Comparison of ENCODE assay signal across 8 mouse cellular contexts in the genomic region with DNA sequence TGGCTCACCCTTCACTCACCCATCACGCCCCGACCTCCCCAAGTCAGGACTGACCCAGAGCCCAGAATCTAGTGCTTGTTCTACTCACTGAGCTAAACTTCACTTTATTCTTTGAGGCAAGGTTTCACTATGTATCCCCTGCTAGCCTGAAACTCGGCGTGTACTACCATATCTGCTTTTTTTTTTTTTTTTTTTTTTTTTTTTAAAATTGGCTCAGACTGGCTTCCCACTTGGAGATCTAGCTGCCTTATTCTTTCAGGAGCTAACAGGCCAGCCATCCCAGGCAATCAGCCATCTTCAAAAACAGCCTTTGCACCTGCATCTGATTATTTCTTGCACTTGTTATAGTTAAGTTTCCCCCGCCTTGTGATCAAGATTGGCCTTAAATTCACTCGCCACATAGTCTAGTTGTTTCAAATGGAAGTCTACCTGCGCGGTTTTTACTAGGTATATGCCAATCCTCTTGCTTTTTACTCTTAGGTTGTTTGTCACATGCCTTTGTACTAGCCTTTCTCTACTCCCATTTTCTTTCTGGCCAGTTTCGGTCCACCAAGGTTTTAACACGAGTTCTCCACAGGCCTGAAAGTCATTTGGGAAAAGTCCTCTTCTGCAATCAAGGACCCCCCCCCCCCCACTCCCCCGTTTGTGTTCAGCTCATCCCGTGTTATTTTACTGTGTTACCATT. TPM values are rescaled to one million over a fixed set of nuclear protein-coding genes. Genes with fewer than 3 reads are reported as not detected.
A peak's percentile ranks its signal among the peaks of the same experiment; 100 is the strongest.
DNase-seq lines count a peak whose midpoint lies in the region; ATAC-seq and TF ChIP-seq lines count a peak whose summit lies in the region.

No protein-coding gene starts in this region.

- no peak overlapping the region; the same call in 1 of the 2 replicates for H3K27ac ChIP-seq in heart, adult 2 months
- no peak overlapping the region for H3K27ac ChIP-seq in CH12.LX (ENCODE audit: insufficient read depth, low read depth)
- peak overlapping the region; percentile 7; the same call in 1 of the 2 replicates for H3K27ac ChIP-seq in embryonic fibroblast, embryonic 13.5 days (ENCODE audit: insufficient read depth, low read length)
- H3K27ac ChIP-seq in liver, embryonic 11.5 days (ENCODE audit: low read depth, low read length): peak overlapping the region; percentile 69; the same call in 1 of the 2 replicates

- H3K4me2 ChIP-seq in CH12.LX (ENCODE audit: insufficient read depth, low read depth, poor library complexity, severe bottlenecking): peak overlapping the region; percentile 92
- peak overlapping the region; percentile 63 for H3K4me2 ChIP-seq in liver, embryonic 11.5 days

- no peak for TF ChIP-seq POLR2A in heart, adult 2 months (IDR thresholded peaks at IDR 0.05; ENCODE audit: insufficient read depth, low read depth, low read length)
- TF ChIP-seq POLR2A in CH12.LX (IDR thresholded peaks at IDR 0.05; ENCODE audit: low read depth, low read length): no peak
- no peak for TF ChIP-seq POLR2A in embryonic fibroblast, embryonic 13.5 days (IDR thresholded peaks at IDR 0.05; ENCODE audit: low read depth, low read length)

- in situ Hi-C loops in CH12.LX (cut with MboI; ENCODE audit: low pct_ligation_motif_present, low pct_unique_long_range_greater_than_20kb, low sequenced_read_pairs): no loop called here

- dilution Hi-C loops in CH12.LX (cut with MboI; ENCODE audit: extremely low pct_ligation_motif_present, extremely low pct_unique_long_range_greater_than_20kb, low sequenced_read_pairs): no loop called here

- ATAC-seq in liver, embryonic 11.5 days (replicated peaks; ENCODE audit: low FRiP score): no peak

- 18% methylated on average over 12 of the region's 12 CpGs for WGBS in heart, adult 2 months
- 26% methylated on average over 12 of the region's 12 CpGs for WGBS in liver, embryonic 11.5 days

- H3K9ac ChIP-seq in heart, adult 2 months (ENCODE audit: low read depth, low read length): peak overlapping the region; percentile 35; the same call in 1 of the 2 replicates
- peak overlapping the region; percentile 58 for H3K9ac ChIP-seq in CH12.LX (ENCODE audit: insufficient read depth, low read depth)
- H3K9ac ChIP-seq in liver, embryonic 11.5 days (ENCODE audit: low read depth, low read length): peak overlapping the region; percentile 73

- no peaks in the 10 kb centered on the region for H3K27me3 ChIP-seq in heart, adult 2 months (ENCODE audit: control insufficient read depth, insufficient read depth, low read length)
- H3K27me3 ChIP-seq in CH12.LX (replicated peaks): no peaks in the 10 kb centered on the region
- H3K27me3 ChIP-seq in liver, embryonic 11.5 days (replicated peaks; ENCODE audit: control insufficient read depth, insufficient read depth, low read length): no peaks in the 10 kb centered on the region

- intact Hi-C loops in heart, adult 2 months (cut with DNase I): loop anchor here (5.0 kb wide), 1 partner anchor 92 kb away; a partner anchor contains a TSS
- intact Hi-C loops in heart, postnatal 14 days (cut with DNase I): no loop called here
- intact Hi-C loops in gastrocnemius, postnatal 36 days (cut with DNase I): no loop called here

- no peak for DNase-seq in heart, adult 2 months
- DNase-seq in heart, postnatal 14 days: no peak
- peak; percentile 7 for DNase-seq in CH12.LX (ENCODE audit: extremely low read depth)
- DNase-seq in liver, embryonic 11.5 days (ENCODE audit: low spot score): no peak
- DNase-seq in urinary bladder, postnatal 36 days (ENCODE audit: low spot score in 2 of 2): no peak
- no peak for DNase-seq in gastrocnemius, postnatal 36 days
- DNase-seq in frontal cortex, postnatal 36 days (ENCODE audit: low spot score in 2 of 2): no peak

- H3K4me1 ChIP-seq in heart, adult 2 months (ENCODE audit: control insufficient read depth, insufficient read depth, low read length): peaks cover 1% of the 10 kb centered on the region
- peaks cover 0 to 14% of the 10 kb centered on the region in 2 experiments; a peak in 3 of 4 replicates for H3K4me1 ChIP-seq in CH12.LX (ENCODE audit: control insufficient read depth in 1 of 2, insufficient read depth in 2 of 2)
- H3K4me1 ChIP-seq in embryonic fibroblast, embryonic 13.5 days (ENCODE audit: control insufficient read depth, insufficient read depth, low read length): no peaks in the 10 kb centered on the region
- peaks cover 13% of the 10 kb centered on the region for H3K4me1 ChIP-seq in liver, embryonic 11.5 days (replicated peaks; ENCODE audit: control insufficient read depth, insufficient read depth, low read length)

- no peaks in the 10 kb centered on the region for H3K9me3 ChIP-seq in CH12.LX (replicated peaks; ENCODE audit: low read length)
- no peaks in the 10 kb centered on the region for H3K9me3 ChIP-seq in liver, embryonic 11.5 days (ENCODE audit: control insufficient read depth, low read length)

- no peaks in the 10 kb centered on the region for H3K79me2 ChIP-seq in heart, adult 2 months (replicated peaks; ENCODE audit: control insufficient read depth, insufficient read depth, low read length)
- peaks cover 4% of the 10 kb centered on the region; the same call in 1 of the 2 replicates for H3K79me2 ChIP-seq in CH12.LX (replicated peaks; ENCODE audit: control insufficient read depth, extremely low read depth, insufficient read depth, poor library complexity, severe bottlenecking)

- no peaks in the 10 kb centered on the region for H3K36me3 ChIP-seq in heart, adult 2 months (ENCODE audit: control insufficient read depth, insufficient read depth, low read length)
- H3K36me3 ChIP-seq in CH12.LX (replicated peaks in 1 of 2; ENCODE audit: control insufficient read depth in 1 of 2, insufficient read depth in 1 of 2, low read length in 1 of 2): no peaks in the 10 kb centered on the region
- no peaks in the 10 kb centered on the region for H3K36me3 ChIP-seq in liver, embryonic 11.5 days (ENCODE audit: control insufficient read depth, insufficient read depth, low read length)

- TF ChIP-seq CTCF in heart, adult 2 months (IDR thresholded peaks at IDR 0.05): no peak
- TF ChIP-seq CTCF in CH12.LX (conservative IDR thresholded peaks at IDR 0.05 in 1 of 2, IDR thresholded peaks at IDR 0.05 in 1 of 2; ENCODE audit: low read depth in 2 of 2, low read length in 2 of 2): no peak
- no peak for TF ChIP-seq CTCF in embryonic fibroblast, embryonic 13.5 days (IDR thresholded peaks at IDR 0.05; ENCODE audit: borderline replicate concordance, insufficient read depth, low read length)

- H3K4me3 ChIP-seq in heart, adult 2 months: peak overlapping the region; percentile 60
- peak overlapping the region; percentile 74 to 87 (median 79) for H3K4me3 ChIP-seq in CH12.LX (replicated peaks in 1 of 3; ENCODE audit: low read depth in 2 of 3, low read length in 2 of 3, poor library complexity in 1 of 3)
- peak overlapping the region; percentile 78 for H3K4me3 ChIP-seq in embryonic fibroblast, embryonic 13.5 days (ENCODE audit: insufficient read depth, low read length)
- peak overlapping the region; percentile 85 for H3K4me3 ChIP-seq in liver, embryonic 11.5 days (ENCODE audit: low read depth, low read length)

- no peak for TF ChIP-seq RAD21 in CH12.LX (IDR thresholded peaks at IDR 0.05; ENCODE audit: low read depth, low read length)

- no peak for TF ChIP-seq EP300 in heart, adult 2 months (IDR thresholded peaks at IDR 0.05; ENCODE audit: insufficient read depth, low read depth, low read length)
- TF ChIP-seq EP300 in CH12.LX (IDR thresholded peaks at IDR 0.05; ENCODE audit: low read length): no peak

TF ChIP-seq in CH12.LX, 34 proteins besides CTCF, POLR2A, EP300 and RAD21:
- TF ChIP-seq ZKSCAN1 (IDR thresholded peaks at IDR 0.05; ENCODE audit: borderline replicate concordance, low read depth, low read length): no peak
- TF ChIP-seq NELFE (IDR thresholded peaks at IDR 0.05; ENCODE audit: low read depth, low read length): no peak
- no peak for TF ChIP-seq ZMIZ1 (IDR thresholded peaks at IDR 0.05; ENCODE audit: low read depth, low read length)
- peak; percentile 78 for TF ChIP-seq ZNF384 (IDR thresholded peaks at IDR 0.05; ENCODE audit: low read depth, low read length)
- no peak for TF ChIP-seq USF2 (conservative IDR thresholded peaks at IDR 0.05; ENCODE audit: low read depth, low read length)
- no peak for TF ChIP-seq IRF4 (IDR thresholded peaks at IDR 0.05; ENCODE audit: low read depth, low read length)
- TF ChIP-seq MAFK (IDR thresholded peaks at IDR 0.05; ENCODE audit: insufficient replicate concordance, low read length): no peak
- TF ChIP-seq TBP (conservative IDR thresholded peaks at IDR 0.05; ENCODE audit: low read depth, low read length): no peak
TF ChIP-seq in CH12.LX: peak in this region for 1.

RNA-seq across cellular contexts. Expression of a gene that starts 0.8 kb away (rescaled TPM):
- 1 to 10 TPM; 8.1 to 8.3 TPM for total RNA-seq in heart, adult 2 months (2021)
- 4.2 and 9.9 TPM in 2 replicates for polyA plus RNA-seq in heart, adult 2 months (2012; rRNA removed)
- total RNA-seq in heart, postnatal 14 days (2021): 1 to 10 TPM; 6.3 to 7.8 TPM
- 3.5 and 5.2 TPM in 2 replicates for total RNA-seq in CH12.LX (2012; rRNA removed)
- total RNA-seq in CH12.LX (2014; rRNA removed): 7.4 and 8.5 TPM in 2 replicates
- 6.1 TPM in 2 replicates for polyA plus RNA-seq in CH12.LX (2012; ENCODE audit: insufficient read length, low read depth)
- 11.9 and 12.1 TPM in 2 replicates for polyA plus RNA-seq in embryonic fibroblast, embryonic 13.5 days (2011; ENCODE audit: insufficient read length, low read depth, missing spikeins)
- polyA plus RNA-seq in liver, embryonic 11.5 days (2014; fragmentation: Nextera tagmentation; extraction: Ambion mirVana): 9.8 and 10.9 TPM in 2 replicates
- 1 to 10 TPM; 8.1 to 9.8 TPM for total RNA-seq in gastrocnemius, postnatal 36 days (2021)

RNA-seq across cellular contexts. Expression of a gene that starts 1.0 kb away (rescaled TPM):
- 10 to 100 TPM; 11.0 to 13.1 TPM for total RNA-seq in heart, adult 2 months (2021)
- 1.9 and 6.6 TPM in 2 replicates for polyA plus RNA-seq in heart, adult 2 months (2012; rRNA removed)
- 10 to 100 TPM; 13.7 to 19.8 TPM for total RNA-seq in heart, postnatal 14 days (2021)
- 1.7 and 2.0 TPM in 2 replicates for total RNA-seq in CH12.LX (2012; rRNA removed)
- total RNA-seq in CH12.LX (2014; rRNA removed): 1.6 and 2.1 TPM in 2 replicates
- 1.7 and 2.6 TPM in 2 replicates for polyA plus RNA-seq in CH12.LX (2012; ENCODE audit: insufficient read length, low read depth)
- 38.4 and 38.7 TPM in 2 replicates for polyA plus RNA-seq in embryonic fibroblast, embryonic 13.5 days (2011; ENCODE audit: insufficient read length, low read depth, missing spikeins)
- 7.0 and 8.1 TPM in 2 replicates for polyA plus RNA-seq in liver, embryonic 11.5 days (2014; fragmentation: Nextera tagmentation; extraction: Ambion mirVana)
- 1 to 10 TPM; 7.4 to 8.3 TPM for total RNA-seq in gastrocnemius, postnatal 36 days (2021)

Comparison
In these comparisons a context has a peak if more than half of its experiments do, and no peak if none do; other contexts are left out.
1. H3K27ac ChIP-seq: peak in embryonic fibroblast, embryonic 13.5 days (single experiment) and liver, embryonic 11.5 days (single experiment); none in heart, adult 2 months (single experiment) and CH12.LX (single experiment).
2. Peak in every context shown above with its lines, with median percentiles within 50 percentile points of each other: H3K4me3 ChIP-seq and H3K9ac ChIP-seq.